Mouse (Mus musculus) cerebellum, adult 2 months (tissue): Measurements from ENCODE around the gene Rnf220.

ENCODE experiments used
- CTCF ChIP-seq: fragments of 200-500 bp; IDR thresholded peaks from 2 replicates; pipeline ENCODE4 v1.5.1; 2011; ENCODE audit warnings: low read depth, mild to moderate bottlenecking, control low read depth, low read length, moderate library complexity, borderline replicate concordance; ENCODE audit not compliant: insufficient read depth
- POLR2A ChIP-seq: fragments of 200-500 bp; IDR thresholded peaks from 2 replicates; pipeline ENCODE4 v1.6.1; 2011; ENCODE audit warnings: low read length, control low read depth, borderline replicate concordance; ENCODE audit not compliant: insufficient read depth

GRCm38 (mm10) chr4:117487471-117487870 is 9.4 kb downstream of the Rnf220 start:
- TF ChIP-seq CTCF, result no peak
- no peak for TF ChIP-seq POLR2A
